Mouse (Mus musculus) activated CD4-positive, CD25-positive, alpha-beta regulatory T cell, adult 9 weeks (primary cell): ENCODE measurements around the gene Cypt15. TPM values are rescaled to one million over a fixed set of nuclear protein-coding genes. Genes with fewer than 3 reads are reported as not detected.

Experiments
- polyA plus RNA-seq: library from polyadenylated mRNA; unstranded; fragments of 100-300 nt; shearing (Covaris generic); gene quantifications from one replicate; pipeline ENCODE4 v1.2.1, GENCODE M21; 2017

Gene Cypt15
- polyA plus RNA-seq, result not detected

GRCm38 (mm10) chrX:39345967-39346366 is at the start of gene Cypt15:
TSS of gene Cypt15 (plus strand) at chrX:39346267.

